Mouse (Mus musculus): ENCODE measurements around the gene Large2. TPM values are rescaled to one million over a fixed set of nuclear protein-coding genes. Genes with fewer than 3 reads are reported as not detected.

The Large2 gene
- polyA plus RNA-seq, 1 experiment, result 1.9 TPM

- H3K4me3 ChIP-seq (ENCODE audit: extremely low read depth, insufficient read depth, insufficient read length), result no peak overlapping the region
- H3K27me3 ChIP-seq (ENCODE audit: control insufficient read depth, insufficient read depth, low read length), result no peaks in the 10 kb centered on the region
- no peak for DNase-seq (ENCODE audit: low read depth in 1 of 2, low spot score in 2 of 2)
- H3K27ac ChIP-seq (ENCODE audit: insufficient read depth, low read length), result no peak overlapping the region
- no peaks in the 10 kb centered on the region for H3K4me1 ChIP-seq (ENCODE audit: control insufficient read depth, insufficient read depth, insufficient read length)
- H3K36me3 ChIP-seq (ENCODE audit: control insufficient read depth, insufficient read depth, low read length), result peaks cover 8% of the 10 kb centered on the region
- TF ChIP-seq POLR2A (IDR thresholded peaks at IDR 0.05; ENCODE audit: low read depth, low read length) (no peak), CTCF (IDR thresholded peaks at IDR 0.05; ENCODE audit: extremely low read depth, insufficient read depth, insufficient read length, insufficient replicate concordance) (no peak)
- WGBS, result 80% methylated on average over 3 of the region's 3 CpGs
Observed at GRCm38 (mm10) chr2:92316652-92317051, 58.0 kb downstream of the Large2 start.

Other genes starting within 250 kb of the Large2 start
- gene Pex16, start 193 bp downstream of the Large2 start, polyA plus RNA-seq (2012; rRNA removed), result 36.9 and 47.5 TPM in 2 replicates
- gene 1700029I15Rik, start 7.7 kb upstream of the Large2 start, polyA plus RNA-seq (2012; rRNA removed), result 2.0 and 2.8 TPM in 2 replicates
- 4.5 and 5.0 TPM in 2 replicates for gene Mapk8ip1, start 26.4 kb upstream of the Large2 start, polyA plus RNA-seq (2012; rRNA removed)
- gene Cry2, start 59.2 kb upstream of the Large2 start, polyA plus RNA-seq (2012; rRNA removed), result 8.4 and 9.4 TPM in 2 replicates
- 63.3 and 86.6 TPM in 2 replicates for gene Slc35c1, start 85.7 kb upstream of the Large2 start, polyA plus RNA-seq (2012; rRNA removed)
- 20.0 and 20.7 TPM in 2 replicates for gene Chst1, start 224.8 kb upstream of the Large2 start, polyA plus RNA-seq (2012; rRNA removed)